40 mouse cellular contexts compared by ENCODE assay signal in the genomic region with DNA sequence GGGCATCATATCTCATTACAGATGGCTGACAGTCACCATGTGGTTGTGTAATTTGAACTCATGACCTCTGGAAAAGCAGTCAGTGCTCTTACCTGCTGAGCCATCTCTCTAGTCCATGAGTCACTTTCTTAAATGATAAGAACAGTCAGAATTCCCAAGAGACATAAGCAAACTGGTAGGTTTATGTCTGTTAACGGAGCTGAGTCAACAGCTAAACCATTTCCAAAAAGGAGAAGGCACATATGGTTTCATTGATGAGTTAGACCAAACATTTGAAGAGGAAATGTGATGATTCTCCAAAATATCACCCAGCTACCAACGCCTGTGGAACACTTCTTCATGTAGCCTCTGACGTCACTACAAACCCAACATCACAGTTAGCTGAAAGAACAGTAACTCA. TPM values are rescaled to one million over a fixed set of nuclear protein-coding genes. Genes with fewer than 3 reads are reported as not detected.
"Had no signal": no experiment of that assay in that cellular context is flagged by ENCODE, and none has a peak within 500 bp of the region (broad histone marks: within the 10 kb centered on the region; RNA-seq: fewer than 3 reads in every experiment).

No protein-coding gene starts in this region.

- DNase-seq: gastrocnemius, postnatal 14 days; gastrocnemius, postnatal 36 days; heart, postnatal 14 days; heart, postnatal 36 days; kidney, adult 11 months; kidney, adult 2 months; kidney, adult 9 months; kidney, postnatal 14 days; kidney, postnatal 36 days; layer of hippocampus, adult 9-11 months; layer of hippocampus, postnatal 36 days; liver; liver, embryonic 13.5 days; liver, postnatal 0 days had no signal

- ATAC-seq: hindbrain, postnatal 0 days; intestine, embryonic 16.5 days; liver, postnatal 0 days had no signal

RNA-seq across cellular contexts. Expression of gene Nms, which starts 32.8 kb away (rescaled TPM):
- total RNA-seq: gastrocnemius, adult 18-20 months; gastrocnemius, adult 8-10 months; gastrocnemius, postnatal 14 days; gastrocnemius, postnatal 36 days; heart, adult 8-10 months; heart, postnatal 14 days; heart, postnatal 36 days; hematopoietic stem cell, adult 5-6 weeks; layer of hippocampus, adult 18-20 months; layer of hippocampus, adult 8-10 months; layer of hippocampus, postnatal 14 days; layer of hippocampus, postnatal 36 days; left cerebral cortex, adult 18-20 months; left cerebral cortex, adult 8-10 months; left cerebral cortex, postnatal 10 days; left cerebral cortex, postnatal 25 days had no signal
- polyA plus RNA-seq: gonadal fat pad, adult 2 months; heart, embryonic 11.5 days; heart, embryonic 13.5 days; heart, embryonic 15.5 days; heart, postnatal 0 days; intestine, embryonic 14.5 days; intestine, embryonic 16.5 days; kidney, adult 2 months; kidney, embryonic 15.5 days; kidney, postnatal 0 days; large intestine, adult 2 months; limb, embryonic 10.5 days; limb, embryonic 12.5 days; limb, embryonic 14.5 days; liver, embryonic 13.5 days; liver, embryonic 15.5 days; liver, postnatal 0 days had no signal
